Mouse (Mus musculus): ENCODE results near the gene Gm10135. TPM values are rescaled to one million over a fixed set of nuclear protein-coding genes. Genes with fewer than 3 reads are reported as not detected.
A peak's percentile ranks its signal among the peaks of the same experiment; 100 is the strongest.
"Not testable (repeated sequence)": the region's sequence is repeated elsewhere in the genome, so short reads cannot be mapped to it uniquely, and the experiment has no call there.

Gm10135 gene
- not detected in 3 replicates for total RNA-seq (2017)

GRCm38 (mm10) chr5:72974602-72975001 is at the start of gene Gm10135:
Gene Gm10135 (minus strand): TSS chr5:72974702.
- no peak for ATAC-seq (replicated peaks; ENCODE audit: insufficient number of reproducible peaks, low FRiP score, low TSS enrichment, poor library complexity, severe bottlenecking)

GRCm38 (mm10) chr5:73023801-73024200 is 49.3 kb upstream of the Gm10135 start:
- no peak for ATAC-seq (replicated peaks; ENCODE audit: insufficient number of reproducible peaks, low FRiP score, low TSS enrichment, poor library complexity, severe bottlenecking)

GRCm38 (mm10) chr5:73014745-73015144 is 40.2 kb upstream of the Gm10135 start:
- ATAC-seq (replicated peaks; ENCODE audit: insufficient number of reproducible peaks, low FRiP score, low TSS enrichment, poor library complexity, severe bottlenecking), result no peak

- not testable (repeated sequence) for ATAC-seq (replicated peaks; ENCODE audit: insufficient number of reproducible peaks, low FRiP score, low TSS enrichment, poor library complexity, severe bottlenecking)
Observed at GRCm38 (mm10) chr5:73013611-73014287, 39.2 kb upstream of the Gm10135 start.

- not testable (repeated sequence) for ATAC-seq (replicated peaks; ENCODE audit: insufficient number of reproducible peaks, low FRiP score, low TSS enrichment, poor library complexity, severe bottlenecking)
Observed at GRCm38 (mm10) chr5:73012884-73013610, 38.5 kb upstream of the Gm10135 start.

- ATAC-seq (replicated peaks; ENCODE audit: insufficient number of reproducible peaks, low FRiP score, low TSS enrichment, poor library complexity, severe bottlenecking), result not testable (repeated sequence)
Observed at GRCm38 (mm10) chr5:73011806-73012205, 37.3 kb upstream of the Gm10135 start.

GRCm38 (mm10) chr5:73008230-73008629 is 33.7 kb upstream of the Gm10135 start:
- peak; percentile 57; the same call in 1 of the 2 replicates for ATAC-seq (replicated peaks; ENCODE audit: insufficient number of reproducible peaks, low FRiP score, low TSS enrichment, poor library complexity, severe bottlenecking)

- no peak for ATAC-seq (replicated peaks; ENCODE audit: insufficient number of reproducible peaks, low FRiP score, low TSS enrichment, poor library complexity, severe bottlenecking)
Observed at GRCm38 (mm10) chr5:73007582-73007959, 33.1 kb upstream of the Gm10135 start.

- ATAC-seq (replicated peaks; ENCODE audit: insufficient number of reproducible peaks, low FRiP score, low TSS enrichment, poor library complexity, severe bottlenecking), result no peak
Observed at GRCm38 (mm10) chr5:73006784-73007581, 32.5 kb upstream of the Gm10135 start, which contains the start of gene Slc10a4. Gene Slc10a4 (plus strand): TSS chr5:73006883.

- ATAC-seq (replicated peaks; ENCODE audit: insufficient number of reproducible peaks, low FRiP score, low TSS enrichment, poor library complexity, severe bottlenecking), result no peak
Observed at GRCm38 (mm10) chr5:73004046-73004445, 29.5 kb upstream of the Gm10135 start.

GRCm38 (mm10) chr5:72998546-72998945 is 24.0 kb upstream of the Gm10135 start:
- not testable (repeated sequence) for ATAC-seq (replicated peaks; ENCODE audit: insufficient number of reproducible peaks, low FRiP score, low TSS enrichment, poor library complexity, severe bottlenecking)

GRCm38 (mm10) chr5:72995379-72995778 is 20.9 kb upstream of the Gm10135 start:
- no peak for ATAC-seq (replicated peaks; ENCODE audit: insufficient number of reproducible peaks, low FRiP score, low TSS enrichment, poor library complexity, severe bottlenecking)

GRCm38 (mm10) chr5:72994928-72995327 is 20.4 kb upstream of the Gm10135 start:
- ATAC-seq (replicated peaks; ENCODE audit: insufficient number of reproducible peaks, low FRiP score, low TSS enrichment, poor library complexity, severe bottlenecking), result no peak

- ATAC-seq (replicated peaks; ENCODE audit: insufficient number of reproducible peaks, low FRiP score, low TSS enrichment, poor library complexity, severe bottlenecking), result no peak
Observed at GRCm38 (mm10) chr5:72994424-72994823, 19.9 kb upstream of the Gm10135 start.

- no peak for ATAC-seq (replicated peaks; ENCODE audit: insufficient number of reproducible peaks, low FRiP score, low TSS enrichment, poor library complexity, severe bottlenecking)
Observed at GRCm38 (mm10) chr5:72992474-72992873, 18.0 kb upstream of the Gm10135 start.

GRCm38 (mm10) chr5:72989756-72990155 is 15.3 kb upstream of the Gm10135 start:
- no peak for ATAC-seq (replicated peaks; ENCODE audit: insufficient number of reproducible peaks, low FRiP score, low TSS enrichment, poor library complexity, severe bottlenecking)

GRCm38 (mm10) chr5:72987786-72988185 is 13.3 kb upstream of the Gm10135 start:
- ATAC-seq (replicated peaks; ENCODE audit: insufficient number of reproducible peaks, low FRiP score, low TSS enrichment, poor library complexity, severe bottlenecking), result no peak

- no peak; the same call in 1 of the 2 replicates for ATAC-seq (replicated peaks; ENCODE audit: insufficient number of reproducible peaks, low FRiP score, low TSS enrichment, poor library complexity, severe bottlenecking)
Observed at GRCm38 (mm10) chr5:72984091-72984490, 9.6 kb upstream of the Gm10135 start.

GRCm38 (mm10) chr5:72976539-72976938 is 2.0 kb upstream of the Gm10135 start:
- no peak for ATAC-seq (replicated peaks; ENCODE audit: insufficient number of reproducible peaks, low FRiP score, low TSS enrichment, poor library complexity, severe bottlenecking)

Data from monocyte, adult 5-6 weeks (primary cell).